Mouse (Mus musculus) lung, postnatal 0 days (tissue): ENCODE results near the gene Med24. TPM values are rescaled to one million over a fixed set of nuclear protein-coding genes. Genes with fewer than 3 reads are reported as not detected.

ENCODE experiments used
- ATAC-seq: fragments of 200-750 bp; cut with Nextera tagmentation; 2 replicates; pipeline ENCODE4 v1.8.0; 2017; ENCODE audit warnings: moderate library complexity
- DNase-seq: peaks from one replicate; pipeline ENCODE4 v3.0.0-alpha.2; 2016; ENCODE audit warnings: low spot score
- H3K27ac ChIP-seq: fragments of 300-500 bp; sonication (generic); 2 replicates; pipeline ENCODE4 v1.5.1; 2014; ENCODE audit warnings: antibody characterized with exemption, mild to moderate bottlenecking, low read length, mixed read lengths
- H3K27me3 ChIP-seq: fragments of 300-500 bp; sonication (generic); replicated peaks from 2 replicates; pipeline ENCODE4 v1.6.1; 2014; ENCODE audit warnings: low read length, mixed read lengths; ENCODE audit not compliant: insufficient read depth
- H3K36me3 ChIP-seq: fragments of 300-500 bp; sonication (generic); 2 replicates; pipeline ENCODE4 v1.6.1; 2014; ENCODE audit warnings: low read length, mixed read lengths; ENCODE audit not compliant: insufficient read depth
- H3K4me1 ChIP-seq: fragments of 300-500 bp; sonication (generic); 2 replicates; pipeline ENCODE4 v1.6.1; 2014; ENCODE audit warnings: antibody characterized with exemption, low read depth, low read length, mixed read lengths; ENCODE audit not compliant: insufficient read depth
- H3K4me2 ChIP-seq: fragments of 300-500 bp; sonication (generic); replicated peaks from 2 replicates; pipeline ENCODE4 v1.6.1; 2014; ENCODE audit warnings: low read depth, mild to moderate bottlenecking, low read length, moderate library complexity, mixed read lengths
- H3K4me3 ChIP-seq: fragments of 300-500 bp; sonication (generic); 2 replicates; pipeline ENCODE4 v1.5.1; 2014; ENCODE audit warnings: low read depth, low read length
- H3K9ac ChIP-seq: fragments of 300-500 bp; sonication (generic); replicated peaks from 2 replicates; pipeline ENCODE4 v1.6.1; 2014; ENCODE audit warnings: low read depth, mild to moderate bottlenecking
- H3K9me3 ChIP-seq: fragments of 300-500 bp; sonication (generic); 2 replicates; pipeline ENCODE4 v1.6.1; 2016; ENCODE audit warnings: low read length, mixed read lengths
- CTCF ChIP-seq: IDR thresholded peaks from 2 replicates; pipeline ENCODE4 v1.5.1; 2016; ENCODE audit warnings: antibody characterized with exemption, mild to moderate bottlenecking
- EP300 ChIP-seq: IDR thresholded peaks from 2 replicates; pipeline ENCODE4 v1.6.1; 2016; ENCODE audit warnings: antibody characterized with exemption, mild to moderate bottlenecking, control low read depth
- WGBS: fragments of 180-500 bp; shearing (Covaris S2); extraction: QIAGEN DNeasy Blood & Tissue Kit; methylation state at CpG from one replicate; pipeline ENCODE4 v1.1.7; 2014; 5-methylcytosine and 5-hydroxymethylcytosine counted together
- polyA plus RNA-seq: library from polyadenylated mRNA; unstranded; fragments of >200 nt; fragmentation: Nextera tagmentation; extraction: Ambion mirVana; gene quantifications from 2 replicates; pipeline ENCODE4 v1.2.1, GENCODE M21; 2015

Gene Med24
- polyA plus RNA-seq, 1 experiment from 2014 or later = 20.6 TPM

GRCm38 (mm10) chr11:98774582-98775347, 45.5 kb upstream of the Med24 start, which contains the start of gene Nr1d1:
Nr1d1 (minus strand) TSS chr11:98775333.
- Histone ChIP-seq H3K36me3 (peaks cover 7% of the 10 kb centered on the region; the same call in 1 of the 2 replicates), H3K27me3 (no peaks in the 10 kb centered on the region), H3K27ac (peak within 1 kb of the TSS; percentile 96), H3K9ac (peak within 1 kb of the TSS; percentile 72), H3K4me2 (peak within 1 kb of the TSS; percentile 57), H3K9me3 (no peaks in the 10 kb centered on the region), H3K4me3 (peak within 1 kb of the TSS; percentile 48), H3K4me1 (peaks cover 37% of the 10 kb centered on the region)
- ATAC-seq (no peak), DNase-seq (no peak)
- 1% methylated on average over 22 of the region's 22 CpGs for WGBS
- TF ChIP-seq EP300 (no peak), CTCF (peak; percentile 32)

- Histone ChIP-seq H3K27me3 (no peaks in the 10 kb centered on the region), H3K9ac (peak overlapping the region; percentile 72), H3K36me3 (peaks cover 10% of the 10 kb centered on the region; the same call in 1 of the 2 replicates), H3K4me2 (peak overlapping the region; percentile 57), H3K9me3 (no peaks in the 10 kb centered on the region), H3K27ac (peak overlapping the region; percentile 96), H3K4me1 (peaks cover 38% of the 10 kb centered on the region), H3K4me3 (peak overlapping the region; percentile 48)
- ATAC-seq = peak; percentile 78
- DNase-seq = peak; percentile 100
- TF ChIP-seq CTCF (peak; percentile 35), EP300 (peak; percentile 90)
- whole genome bisulfite sequencing = under 1% methylated on average over 37 of the region's 37 CpGs
Observed at GRCm38 (mm10) chr11:98773635-98774295, 44.5 kb upstream of the Med24 start.

- ATAC-seq (peak; percentile 55), DNase-seq (peak; percentile 96)
- Histone ChIP-seq H3K4me1 (peaks cover 45% of the 10 kb centered on the region), H3K27ac (peak overlapping the region; percentile 96), H3K4me3 (peak overlapping the region; percentile 19), H3K9ac (no peak overlapping the region; the same call in 1 of the 2 replicates), H3K27me3 (no peaks in the 10 kb centered on the region), H3K4me2 (peak overlapping the region; percentile 57), H3K9me3 (no peaks in the 10 kb centered on the region), H3K36me3 (peaks cover 10% of the 10 kb centered on the region; the same call in 1 of the 2 replicates)
- WGBS = 21% methylated on average over 8 of the region's 8 CpGs
- TF ChIP-seq EP300 (peak; percentile 93), CTCF (no peak)
Observed at GRCm38 (mm10) chr11:98772667-98773171, 43.5 kb upstream of the Med24 start.

GRCm38 (mm10) chr11:98771844-98772525, 42.8 kb upstream of the Med24 start:
- peak overlapping the region; percentile 19 for H3K4me3 ChIP-seq
- H3K36me3 ChIP-seq = peaks cover 10% of the 10 kb centered on the region; the same call in 1 of the 2 replicates
- peak overlapping the region; percentile 33 for H3K4me2 ChIP-seq
- TF ChIP-seq CTCF (no peak), EP300 (no peak)
- no peaks in the 10 kb centered on the region for H3K9me3 ChIP-seq
- H3K27ac ChIP-seq = peak overlapping the region; percentile 96
- ATAC-seq (no peak), DNase-seq (no peak)
- 70% methylated on average over 11 of the region's 11 CpGs for WGBS
- peaks cover 43% of the 10 kb centered on the region for H3K4me1 ChIP-seq
- H3K9ac ChIP-seq = no peak overlapping the region; the same call in 1 of the 2 replicates
- no peaks in the 10 kb centered on the region for H3K27me3 ChIP-seq

- 88% methylated on average over 18 of the region's 18 CpGs for WGBS
- Histone ChIP-seq H3K4me3 (no peak overlapping the region), H3K27ac (peak overlapping the region; percentile 96; the same call in 1 of the 2 replicates), H3K36me3 (peaks cover 10% of the 10 kb centered on the region; the same call in 1 of the 2 replicates), H3K4me1 (peaks cover 38% of the 10 kb centered on the region), H3K4me2 (no peak overlapping the region), H3K9ac (no peak overlapping the region), H3K27me3 (no peaks in the 10 kb centered on the region), H3K9me3 (no peaks in the 10 kb centered on the region)
- no peak for TF ChIP-seq CTCF
- no peak for TF ChIP-seq EP300
- DNase-seq (no peak), ATAC-seq (no peak)
Observed at GRCm38 (mm10) chr11:98771131-98771530, 41.9 kb upstream of the Med24 start.
